ENCODE assay signal across 11 mouse cellular contexts in genomic region chr8:90832576-90833289, GRCm38 (mm10). TPM values are rescaled to one million over a fixed set of nuclear protein-coding genes. Genes with fewer than 3 reads are reported as not detected.
DNase-seq lines count a peak whose midpoint lies in the region; ATAC-seq lines count a peak whose summit lies in the region.
"Had no signal": no experiment of that assay in that cellular context is flagged by ENCODE, and none has a peak within 500 bp of the region (broad histone marks: within the 10 kb centered on the region; RNA-seq: fewer than 3 reads in every experiment).

No protein-coding gene starts in this region.

- H3K9ac ChIP-seq in embryonic facial prominence, embryonic 15.5 days: no peak overlapping the region
- H3K9ac ChIP-seq: forebrain, embryonic 15.5 days; lung, embryonic 15.5 days had no signal

- H3K36me3 ChIP-seq in embryonic facial prominence, embryonic 15.5 days: no peaks in the 10 kb centered on the region
- H3K36me3 ChIP-seq in embryonic facial prominence, embryonic 10.5 days (replicated peaks): no peaks in the 10 kb centered on the region
- H3K36me3 ChIP-seq: forebrain, embryonic 15.5 days; lung, embryonic 15.5 days had no signal

- ATAC-seq in embryonic facial prominence, embryonic 15.5 days (ENCODE audit: insufficient number of reproducible peaks, low FRiP score, low TSS enrichment, low read depth): no peak
- ATAC-seq in CD4-positive, CD25-positive, alpha-beta regulatory T cell, adult 4 months: no peak
- ATAC-seq: forebrain, embryonic 15.5 days had no signal

- WGBS in embryonic facial prominence, embryonic 15.5 days: 47% methylated on average over 5 of the region's 5 CpGs
- WGBS in embryonic facial prominence, embryonic 10.5 days: 34% methylated on average over 5 of the region's 5 CpGs

- no peak overlapping the region for H3K4me3 ChIP-seq in embryonic facial prominence, embryonic 15.5 days (replicated peaks)
- H3K4me3 ChIP-seq in embryonic facial prominence, embryonic 10.5 days: no peak overlapping the region
- H3K4me3 ChIP-seq: forebrain, embryonic 15.5 days; lung, embryonic 15.5 days had no signal

- H3K4me1 ChIP-seq in embryonic facial prominence, embryonic 15.5 days: peaks cover 34% of the 10 kb centered on the region
- peaks cover 43% of the 10 kb centered on the region for H3K4me1 ChIP-seq in embryonic facial prominence, embryonic 10.5 days

- DNase-seq in embryonic facial prominence, embryonic 10.5 days (ENCODE audit: low spot score): no peak
- peak; percentile 51 for DNase-seq in 3T3-L1 (ENCODE audit: low read depth, low spot score)
- DNase-seq in adrenal gland, postnatal 25 days: peak; percentile 16
- DNase-seq in kidney, postnatal 25 days: peak; percentile 52 to 69
- no peak for DNase-seq in thymus, postnatal 36 days
- DNase-seq in thymus, adult 18-20 months: no peak
- DNase-seq: heart, postnatal 36 days had no signal

- H3K27ac ChIP-seq in embryonic facial prominence, embryonic 15.5 days (replicated peaks): 0 out of 2 replicates have a peak overlapping the region, but pooled peaks have one; percentile 7
- H3K27ac ChIP-seq in embryonic facial prominence, embryonic 10.5 days (replicated peaks): no peak overlapping the region
- H3K27ac ChIP-seq: forebrain, embryonic 15.5 days; lung, embryonic 15.5 days had no signal

- no peak overlapping the region for H3K4me2 ChIP-seq in embryonic facial prominence, embryonic 15.5 days (replicated peaks)
- H3K4me2 ChIP-seq: forebrain, embryonic 15.5 days; lung, embryonic 15.5 days had no signal

- H3K27me3 ChIP-seq in embryonic facial prominence, embryonic 15.5 days: no peaks in the 10 kb centered on the region
- no peaks in the 10 kb centered on the region for H3K27me3 ChIP-seq in embryonic facial prominence, embryonic 10.5 days (replicated peaks; ENCODE audit: low read depth, poor library complexity, severe bottlenecking)
- H3K27me3 ChIP-seq: forebrain, embryonic 15.5 days; lung, embryonic 15.5 days had no signal

- H3K9me3 ChIP-seq in embryonic facial prominence, embryonic 15.5 days (replicated peaks): no peaks in the 10 kb centered on the region
- no peaks in the 10 kb centered on the region for H3K9me3 ChIP-seq in embryonic facial prominence, embryonic 10.5 days
- H3K9me3 ChIP-seq: forebrain, embryonic 15.5 days; lung, embryonic 15.5 days had no signal

RNA-seq across cellular contexts. Expression of gene Chd9, which starts 4.6 kb away (rescaled TPM):
- 139 and 146 TPM in 2 replicates for polyA plus RNA-seq in embryonic facial prominence, embryonic 15.5 days (2015; fragmentation: Nextera tagmentation; extraction: Ambion mirVana)
- 30.3 and 34.2 TPM in 2 replicates for polyA plus RNA-seq in embryonic facial prominence, embryonic 10.5 days (2016; fragmentation: Nextera tagmentation; extraction: Ambion mirVana)
- 78.7 and 81.6 TPM in 2 replicates for total RNA-seq in adrenal gland, postnatal 25 days (2021)
- 100 to 1,000 TPM; 195 to 267 TPM for polyA plus RNA-seq in CD4-positive, CD25-positive, alpha-beta regulatory T cell, adult 4 months (2017; shearing (Covaris generic))

RNA-seq across cellular contexts. Expression of gene Gm19935, which starts 15.5 kb away (rescaled TPM):
- 4.8 and 6.7 TPM in 2 replicates for polyA plus RNA-seq in embryonic facial prominence, embryonic 15.5 days (2015; fragmentation: Nextera tagmentation; extraction: Ambion mirVana)
- not detected in 2 replicates for polyA plus RNA-seq in embryonic facial prominence, embryonic 10.5 days (2016; fragmentation: Nextera tagmentation; extraction: Ambion mirVana)
- not detected in 2 replicates for total RNA-seq in adrenal gland, postnatal 25 days (2021)
- not detected for polyA plus RNA-seq in CD4-positive, CD25-positive, alpha-beta regulatory T cell, adult 4 months (2017; shearing (Covaris generic))
- total RNA-seq: heart, postnatal 36 days had no signal

Comparison
In these comparisons a context has a peak if more than half of its experiments do, and no peak if none do; other contexts are left out.
1. DNase-seq: peak in 3T3-L1 (single experiment), adrenal gland, postnatal 25 days (single experiment) and kidney, postnatal 25 days (2 of 2); none in embryonic facial prominence, embryonic 10.5 days (single experiment), thymus, postnatal 36 days (0 of 2) and thymus, adult 18-20 months (0 of 2).